Mouse (Mus musculus) B cell, adult 2 months (primary cell): ENCODE data around the gene Amigo1.

Source experiments
- DNase-seq, 2 experiments: peaks; one replicate each; pipeline ENCODE4 v3.0.0; 2022

Amigo1 gene

DNA sequence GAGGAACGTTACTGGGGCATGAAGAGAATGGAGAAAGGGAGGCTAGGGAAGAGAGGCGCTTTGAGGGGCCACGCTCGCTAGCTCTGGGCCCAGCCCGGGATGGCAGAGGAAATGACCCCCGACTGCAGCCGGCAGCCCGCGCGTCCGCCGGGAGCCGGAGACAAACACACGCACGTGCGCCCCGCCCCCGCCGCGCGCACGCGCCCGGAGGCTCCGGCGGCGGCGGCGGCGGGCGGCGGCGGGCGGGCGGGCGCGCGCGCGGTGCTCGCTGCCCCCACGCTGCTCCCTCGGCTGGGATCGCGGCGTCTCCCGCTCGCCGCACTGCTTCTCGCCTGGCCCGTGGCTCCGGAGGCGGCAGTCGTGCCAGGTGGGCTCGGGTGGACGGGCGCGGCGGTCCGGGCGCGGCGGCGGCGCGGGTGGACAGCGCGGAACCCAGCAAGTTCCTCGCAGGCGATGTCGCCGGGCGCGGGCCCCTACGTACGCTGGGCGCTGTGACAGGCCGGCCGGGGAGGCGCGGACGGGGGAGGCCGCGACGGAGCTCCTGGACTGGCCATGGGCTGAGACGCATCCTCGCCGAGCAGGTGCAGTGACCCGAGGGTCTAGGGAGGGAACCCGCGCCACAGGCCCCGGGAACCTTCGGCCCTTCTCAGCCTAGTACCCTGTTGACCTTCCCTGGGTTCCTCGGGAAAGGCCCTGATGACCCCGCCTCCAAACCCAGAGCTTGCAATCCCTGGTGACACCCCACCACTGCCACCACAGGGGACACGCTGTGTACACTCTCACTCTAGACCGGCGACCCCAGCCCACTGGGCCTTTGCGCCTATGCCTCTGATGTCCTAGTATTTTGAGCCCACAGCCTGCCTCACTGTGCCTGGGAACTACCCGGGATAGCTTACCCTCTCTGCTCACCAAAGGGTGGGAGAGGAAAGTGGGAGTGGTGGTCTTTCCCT, at the start of gene Amigo1:
Amigo1 (plus strand) TSS at position 238 of the 950 bp plus-strand sequence.
- DNase-seq: peak; percentile 46 to 62

DNA sequence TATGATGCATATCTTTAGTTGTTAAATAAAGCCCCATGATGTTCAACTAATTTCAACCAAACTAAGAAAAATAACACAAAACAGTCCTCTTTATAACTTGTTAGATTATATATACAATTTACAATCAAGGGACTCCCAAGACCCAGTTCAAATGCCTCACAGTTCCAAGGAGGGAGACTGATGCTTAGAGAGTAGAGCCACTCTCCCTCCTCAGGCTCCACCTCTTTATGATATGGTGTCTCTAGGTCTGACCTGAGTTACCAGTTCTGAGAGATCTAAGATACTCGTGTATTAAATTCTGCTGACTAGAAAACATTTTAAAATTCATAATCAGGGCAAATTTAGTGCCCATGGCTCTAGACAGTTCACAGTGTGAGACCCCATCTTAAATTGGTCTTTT, 47.0 kb upstream of the Amigo1 start:
- DNase-seq: no peak

DNA sequence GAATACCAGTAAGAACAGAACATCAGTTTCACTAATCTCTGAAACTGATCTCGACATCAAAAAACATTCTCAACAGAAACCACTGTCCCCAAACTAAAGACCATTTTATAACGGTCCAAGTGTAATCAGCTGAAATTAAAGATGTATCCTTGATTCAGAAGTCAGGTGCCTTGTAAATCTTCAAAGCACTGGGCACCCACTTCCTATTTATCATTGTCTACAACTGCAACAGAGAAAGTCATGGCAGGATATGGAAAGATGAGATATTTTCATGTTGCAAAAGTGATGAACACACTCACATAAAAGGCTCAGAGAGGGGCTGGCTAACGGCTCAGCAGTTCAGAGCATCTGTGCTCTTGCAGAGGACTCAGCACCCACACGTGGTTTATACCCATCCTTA, 45.3 kb upstream of the Amigo1 start:
- DNase-seq: no peak

DNA sequence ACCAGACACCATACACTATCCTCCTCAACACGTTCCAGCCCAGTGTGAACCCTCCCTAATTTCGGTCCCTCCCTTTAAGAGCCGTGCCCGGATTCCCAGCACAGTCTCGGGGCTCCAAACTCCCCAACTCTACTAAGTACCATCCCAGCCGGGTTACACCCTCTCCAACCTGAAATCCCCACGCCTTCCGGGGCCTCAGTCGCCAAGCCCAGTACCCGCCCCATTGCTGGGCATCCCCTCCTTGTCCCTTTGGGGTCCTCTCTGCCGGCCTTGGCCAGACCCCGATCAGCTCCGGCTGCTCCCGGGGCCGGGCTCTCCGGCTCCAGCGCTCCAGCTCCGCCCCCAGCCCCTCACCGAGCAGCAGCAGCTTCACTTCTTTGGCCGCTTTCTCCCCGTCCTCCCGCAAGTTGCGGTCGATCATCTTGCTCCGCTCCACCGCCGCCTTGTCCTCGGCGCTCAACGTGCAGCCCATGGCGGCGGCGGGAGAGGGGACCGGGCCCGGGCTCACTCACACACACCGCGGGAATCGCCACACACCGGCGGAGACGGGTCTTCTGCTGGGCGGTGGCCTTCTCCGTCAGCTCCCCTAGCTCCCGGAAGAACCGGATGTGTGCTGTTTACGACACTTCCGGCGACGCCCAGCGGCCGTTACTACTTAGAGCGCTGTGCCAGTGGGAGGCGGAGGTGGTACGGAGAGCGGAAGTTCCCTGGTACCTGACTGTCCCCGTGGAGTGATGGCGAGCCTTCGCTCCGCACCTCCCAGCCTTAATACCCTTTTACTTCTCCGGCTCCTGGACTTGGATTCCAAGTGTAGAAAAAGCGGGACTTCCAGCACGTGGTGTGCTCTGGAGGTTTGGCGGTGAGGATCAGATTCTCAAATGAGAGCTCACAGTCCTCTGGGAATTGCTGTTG, 40.3 kb upstream of the Amigo1 start, which contains the start of gene Gnai3:
Gnai3 (minus strand) TSS at position 613 of the 912 bp plus-strand sequence.
- peak; percentile 92 to 93 for DNase-seq

DNA sequence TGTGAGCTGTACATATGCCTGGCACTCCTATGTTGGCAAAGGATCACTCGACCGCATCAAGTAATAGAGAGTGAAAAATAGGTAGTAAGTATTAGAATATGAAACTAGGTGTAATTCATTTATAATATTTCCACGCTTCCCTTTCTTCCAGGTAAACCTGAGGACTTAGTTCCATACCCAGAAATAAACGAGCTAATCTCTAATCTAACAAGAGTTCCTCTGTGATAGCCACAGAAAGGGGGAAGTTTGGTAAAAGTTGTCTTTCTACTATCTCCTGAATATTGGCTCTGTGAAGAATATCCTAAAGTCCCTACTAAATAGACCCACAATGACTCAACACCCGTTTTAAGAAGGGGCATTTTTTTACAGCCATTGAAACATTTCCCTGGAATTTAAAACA, 39.5 kb upstream of the Amigo1 start:
- DNase-seq: no peak

DNA sequence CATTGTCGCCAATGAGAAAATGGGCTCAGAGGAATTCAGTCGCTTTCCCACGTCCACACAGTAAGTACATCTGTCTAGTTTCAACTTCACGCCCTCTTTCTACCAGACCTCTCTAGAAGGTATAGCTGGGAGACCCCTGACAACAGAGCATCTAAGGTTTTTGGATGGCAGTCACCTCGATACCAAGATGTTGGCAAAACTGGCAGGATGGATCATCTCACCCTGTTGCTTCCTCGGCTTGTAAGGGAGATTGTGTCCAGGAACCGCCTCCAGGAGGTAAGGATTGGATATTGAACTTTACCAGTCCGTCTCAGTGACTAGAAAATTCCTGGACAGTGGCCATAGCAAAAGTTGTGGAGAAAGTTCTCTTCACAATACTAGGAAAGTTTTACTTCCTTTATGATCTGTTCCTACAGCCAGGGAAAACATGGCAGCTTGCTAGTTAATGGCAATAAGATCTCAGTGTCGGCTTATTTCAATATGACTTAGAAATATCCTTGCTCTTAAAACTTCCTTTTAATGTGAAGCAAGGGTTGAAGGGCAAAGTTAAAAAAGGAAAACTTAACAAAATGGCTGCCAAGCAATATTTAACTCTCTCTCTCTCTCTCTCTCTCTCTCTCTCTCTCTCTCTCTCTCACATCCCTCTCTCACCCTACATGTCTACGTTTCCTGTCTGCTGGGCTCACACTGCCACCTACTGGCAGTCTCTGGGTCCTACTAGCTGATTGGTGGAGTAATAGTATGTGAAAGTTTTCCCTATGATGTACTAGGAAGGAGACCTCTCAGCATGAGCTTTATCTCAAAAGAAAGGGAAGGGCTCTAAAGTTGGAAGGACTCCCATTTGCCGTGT, 38.5 kb upstream of the Amigo1 start:
- DNase-seq: peak; percentile 89 to 91

DNA sequence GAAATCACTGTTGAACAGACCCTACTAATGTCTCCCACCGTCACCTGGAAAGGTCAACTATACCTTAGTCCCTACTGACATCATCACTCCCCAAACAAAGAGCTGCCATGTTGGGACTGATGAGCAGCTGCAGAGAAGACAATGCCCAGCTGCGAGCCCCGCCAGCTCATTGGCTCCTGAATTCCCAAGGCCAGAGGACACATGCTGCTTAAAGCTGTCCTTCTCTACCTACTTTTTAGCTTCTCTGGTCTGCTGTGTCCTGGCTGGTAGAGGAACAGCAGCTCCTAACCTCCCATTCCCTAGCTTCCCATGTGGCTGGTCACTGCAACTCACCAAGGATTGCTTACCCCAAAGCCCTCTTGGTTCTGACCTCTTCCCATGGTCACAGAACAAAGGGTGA, 33.8 kb upstream of the Amigo1 start:
- no peak for DNase-seq

DNA sequence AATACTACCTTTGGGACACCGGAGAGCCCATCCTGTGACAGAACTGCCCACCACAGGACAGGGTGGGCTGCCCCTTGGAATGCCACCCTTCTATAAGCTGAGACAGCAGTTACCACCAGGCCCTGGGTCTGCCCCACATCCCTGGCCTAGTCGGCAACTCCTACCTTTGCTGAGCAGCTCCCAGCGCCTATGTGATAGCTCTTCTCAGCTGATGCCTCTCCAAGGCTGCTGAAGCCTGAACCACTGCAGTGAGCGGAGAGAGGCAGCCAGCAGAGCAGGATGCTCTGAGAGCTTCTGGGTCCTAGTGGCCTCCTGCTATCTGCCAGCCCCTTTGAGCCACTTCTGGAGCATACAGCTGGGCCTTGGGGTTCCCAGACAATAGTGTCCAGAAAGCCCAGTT, 31.5 kb upstream of the Amigo1 start, which contains the start of gene Gpr61:
Gpr61 (minus strand) TSS at position 227 of the 400 bp plus-strand sequence.
- no peak for DNase-seq

DNA sequence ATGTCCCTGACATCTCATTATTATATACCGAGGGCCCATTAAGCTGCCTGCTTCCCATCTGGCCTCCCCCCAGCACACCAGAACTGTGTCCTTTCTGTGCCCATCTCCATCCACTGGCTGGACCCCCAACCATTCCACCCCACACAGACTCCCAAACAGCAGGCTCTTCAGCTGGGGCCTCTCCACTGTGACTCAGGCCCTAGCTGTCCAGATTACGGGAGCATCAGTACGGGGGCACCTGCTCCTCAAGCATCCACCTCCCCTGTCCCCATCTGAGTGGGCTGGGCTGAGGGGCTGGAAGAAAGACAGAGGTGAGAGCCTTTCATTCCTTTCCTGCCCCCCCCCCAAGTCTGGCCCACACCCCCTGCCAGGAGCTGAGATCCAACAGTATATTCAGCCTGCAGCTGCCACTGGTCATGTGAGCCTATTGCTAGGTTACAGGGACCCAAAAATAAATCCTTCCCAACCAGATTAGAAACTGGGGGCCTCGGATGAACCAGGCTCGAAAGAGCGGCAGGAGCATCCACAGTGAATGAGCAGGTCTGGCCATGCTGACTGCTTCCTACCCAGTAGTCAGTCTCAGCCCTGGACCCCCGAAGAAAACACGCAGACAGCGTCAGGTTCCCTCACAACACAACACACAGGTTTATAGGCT, 27.6 kb upstream of the Amigo1 start:
- DNase-seq: no peak

DNA sequence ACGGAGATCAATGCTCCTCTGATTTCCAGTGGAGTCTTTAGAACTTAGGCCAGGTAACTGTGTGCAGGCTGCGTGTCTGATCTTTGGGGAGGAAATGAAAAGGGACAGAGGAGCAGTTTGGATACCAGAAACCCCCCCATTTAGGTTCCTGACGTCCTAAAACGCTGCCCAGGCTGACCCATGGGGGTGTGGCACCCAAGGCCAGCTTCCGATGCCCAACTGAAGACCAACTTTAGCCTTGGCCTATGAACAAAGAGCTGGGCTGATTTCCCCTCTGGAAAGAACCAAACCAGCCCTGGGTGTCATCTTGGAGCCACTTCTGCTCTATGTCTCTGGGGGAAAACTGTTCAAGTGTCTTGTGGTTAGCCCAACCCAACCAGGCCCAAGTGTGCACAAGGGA, 22.0 kb upstream of the Amigo1 start:
- no peak for DNase-seq

DNA sequence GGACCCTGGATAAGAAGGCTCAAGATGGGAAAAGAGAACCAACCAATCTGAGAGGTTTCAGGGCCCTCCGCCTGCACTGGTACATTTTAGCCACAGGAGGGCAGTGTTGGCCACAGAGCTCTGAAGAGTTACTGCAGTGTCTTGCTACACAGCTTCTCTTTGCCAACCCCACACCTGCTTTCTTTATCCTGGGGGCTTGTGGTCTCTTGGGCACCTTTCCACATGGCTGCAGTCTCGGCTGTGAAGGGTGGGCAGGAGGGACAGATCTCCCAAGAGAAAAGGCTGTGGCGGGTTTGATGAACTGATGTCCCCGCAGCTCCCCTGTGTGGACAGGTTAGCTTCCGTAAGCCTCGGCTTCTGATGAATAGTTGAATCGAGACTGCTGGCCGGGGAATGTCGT, 21.3 kb upstream of the Amigo1 start:
- peak; percentile 87 to 90 for DNase-seq

DNA sequence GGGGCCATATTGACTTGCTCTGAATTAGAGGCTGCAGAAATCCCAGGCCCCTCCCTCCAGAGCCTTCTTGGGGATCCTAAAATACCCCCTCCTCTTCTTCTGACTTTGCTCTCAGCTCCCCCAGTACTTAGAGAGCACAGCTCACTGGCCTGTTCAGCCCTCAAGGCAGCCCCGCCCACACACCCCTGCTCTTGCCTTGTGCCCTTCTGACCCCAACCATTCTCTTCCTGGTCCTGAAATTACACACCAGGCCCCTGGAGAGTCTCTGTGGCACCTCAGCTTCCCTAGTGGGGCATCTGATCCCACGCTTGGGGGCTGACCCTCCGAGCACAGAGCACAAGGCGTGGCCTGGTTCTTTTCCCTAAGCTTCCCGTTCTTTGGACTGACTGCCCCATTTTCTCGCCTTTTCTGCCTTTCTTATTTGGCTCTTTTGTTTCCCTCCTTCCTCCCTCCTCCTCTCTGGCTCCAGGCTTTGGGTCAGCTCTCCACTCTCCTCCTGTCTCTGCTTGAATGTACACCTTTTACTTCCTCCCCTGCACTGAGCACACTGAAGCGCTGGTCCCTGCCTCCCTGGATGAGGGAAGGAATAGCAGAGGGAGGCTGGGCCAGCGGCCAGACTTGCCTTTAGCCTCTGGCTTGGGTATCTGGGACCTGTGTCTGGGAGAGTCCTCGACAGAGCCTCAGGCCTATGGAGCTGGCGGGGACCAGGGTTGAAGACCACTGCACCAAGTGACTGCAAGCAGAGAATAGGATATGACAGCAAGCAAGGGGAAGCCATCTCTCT, 20.4 kb upstream of the Amigo1 start:
- no peak for DNase-seq

DNA sequence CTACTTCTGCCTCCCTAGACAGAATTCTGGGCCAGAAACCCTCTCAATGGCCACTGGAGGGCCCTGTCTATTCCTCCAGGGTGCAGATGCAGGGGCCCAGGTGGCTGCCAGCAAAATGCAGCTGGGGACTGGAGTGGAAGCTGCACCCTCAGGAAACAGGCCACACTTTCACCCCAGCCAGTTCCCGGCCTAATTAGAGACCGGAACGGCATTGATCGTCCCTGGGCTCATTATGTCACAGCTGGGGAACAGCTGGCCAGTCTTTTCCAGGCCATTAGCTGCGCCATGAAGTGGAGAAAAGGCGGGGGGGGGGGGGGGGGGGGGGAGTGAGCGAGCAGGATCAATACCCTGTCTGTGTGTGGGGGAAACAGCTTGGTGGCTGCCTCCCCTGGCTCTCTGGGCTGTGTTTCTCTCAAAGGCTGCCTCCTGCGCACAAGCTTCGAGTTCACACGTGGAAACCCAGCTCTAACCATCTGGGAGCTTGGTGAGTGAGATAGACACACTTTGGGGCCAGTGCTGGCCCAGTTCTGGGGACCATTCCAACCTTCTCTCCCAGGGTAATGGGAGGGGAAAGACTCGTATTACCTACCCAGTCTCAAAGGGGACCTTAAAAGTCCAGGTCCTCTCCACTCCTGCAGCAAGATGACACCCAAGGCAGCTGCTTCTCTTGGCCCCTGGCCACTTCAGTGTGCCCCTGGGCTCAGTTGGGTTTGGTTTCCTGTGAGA, 19.5 kb upstream of the Amigo1 start:
- DNase-seq: peak; percentile 40 to 50

DNA sequence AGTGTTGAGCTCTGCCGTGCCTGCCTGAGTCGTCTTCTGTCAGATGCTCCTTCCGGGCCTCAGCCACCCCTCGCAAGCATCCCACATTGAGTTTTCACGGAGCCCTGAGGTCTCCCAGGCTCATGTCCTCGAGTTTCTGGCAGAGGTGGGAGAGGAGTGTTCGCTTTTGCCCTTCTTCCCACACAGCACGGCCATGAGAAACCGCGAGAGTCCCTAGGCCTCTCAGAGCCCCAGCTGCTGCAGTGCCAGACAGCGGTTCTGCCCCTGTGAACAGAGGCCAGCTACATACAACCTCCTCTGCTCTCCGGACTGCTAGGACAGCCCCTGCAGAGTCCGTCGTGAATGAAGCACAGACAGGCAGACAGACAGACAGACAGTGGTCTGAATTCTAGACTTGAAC, 18.6 kb upstream of the Amigo1 start:
- no peak for DNase-seq

DNA sequence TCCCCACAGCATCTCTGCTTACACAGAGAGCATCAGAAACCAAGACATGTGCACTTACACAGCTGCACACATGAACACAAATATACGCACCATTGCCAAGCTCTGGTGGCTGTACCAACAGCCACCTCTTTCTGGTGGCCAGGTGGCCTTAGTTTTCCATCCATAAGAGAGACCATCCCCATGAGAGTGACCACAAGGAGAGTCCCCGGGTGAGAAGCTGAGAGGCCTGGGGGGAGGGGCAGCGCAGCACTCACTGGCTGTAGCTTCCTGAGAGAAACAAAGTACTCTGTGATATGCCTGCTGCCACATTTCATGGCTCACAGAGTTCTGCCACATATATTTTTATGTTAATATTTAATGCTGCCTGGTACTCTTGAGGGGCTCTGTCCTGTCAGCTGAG, 16.9 kb upstream of the Amigo1 start:
- no peak for DNase-seq

DNA sequence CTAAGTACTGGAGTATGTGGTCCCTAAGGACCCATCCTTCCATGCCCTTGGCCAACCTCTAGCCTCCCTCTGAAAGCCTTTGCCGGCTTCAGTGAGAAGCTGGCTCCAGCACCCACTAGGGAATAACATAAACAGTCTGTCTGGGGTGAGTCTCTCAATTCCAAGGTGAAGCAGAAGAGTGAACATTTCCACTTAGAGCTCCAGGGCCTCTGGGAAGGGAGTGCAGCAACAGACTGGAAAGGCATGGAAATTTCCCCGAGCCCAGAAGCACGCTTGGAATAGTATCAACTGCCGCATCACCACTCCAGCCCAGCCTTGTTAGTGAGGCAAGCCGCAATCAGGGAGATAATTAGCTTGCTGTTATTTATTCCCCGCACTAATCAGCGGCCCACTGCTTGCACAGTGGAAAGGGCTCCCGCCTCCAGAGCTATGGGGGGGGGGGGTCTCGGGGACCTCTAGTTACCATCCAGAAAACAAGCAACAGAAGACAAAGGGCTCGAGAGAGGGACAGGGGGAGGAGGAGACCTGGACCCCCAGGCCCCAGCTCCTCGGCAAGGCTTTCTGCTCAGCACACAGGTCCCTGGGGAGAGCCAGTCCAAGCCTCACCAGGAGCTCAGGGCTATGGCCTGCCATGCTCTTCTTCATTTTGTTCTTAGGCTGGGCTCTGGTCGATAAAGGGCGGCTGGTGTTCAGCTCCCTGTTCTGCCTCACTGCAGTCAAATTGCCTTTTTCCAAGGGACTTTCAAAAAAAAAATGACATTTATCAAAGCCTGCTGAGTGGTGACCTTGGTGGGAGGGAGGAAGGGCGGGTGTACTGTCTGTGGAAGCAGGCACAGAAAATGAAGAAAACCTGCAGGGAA, 11.2 kb upstream of the Amigo1 start:
- DNase-seq: no peak

DNA sequence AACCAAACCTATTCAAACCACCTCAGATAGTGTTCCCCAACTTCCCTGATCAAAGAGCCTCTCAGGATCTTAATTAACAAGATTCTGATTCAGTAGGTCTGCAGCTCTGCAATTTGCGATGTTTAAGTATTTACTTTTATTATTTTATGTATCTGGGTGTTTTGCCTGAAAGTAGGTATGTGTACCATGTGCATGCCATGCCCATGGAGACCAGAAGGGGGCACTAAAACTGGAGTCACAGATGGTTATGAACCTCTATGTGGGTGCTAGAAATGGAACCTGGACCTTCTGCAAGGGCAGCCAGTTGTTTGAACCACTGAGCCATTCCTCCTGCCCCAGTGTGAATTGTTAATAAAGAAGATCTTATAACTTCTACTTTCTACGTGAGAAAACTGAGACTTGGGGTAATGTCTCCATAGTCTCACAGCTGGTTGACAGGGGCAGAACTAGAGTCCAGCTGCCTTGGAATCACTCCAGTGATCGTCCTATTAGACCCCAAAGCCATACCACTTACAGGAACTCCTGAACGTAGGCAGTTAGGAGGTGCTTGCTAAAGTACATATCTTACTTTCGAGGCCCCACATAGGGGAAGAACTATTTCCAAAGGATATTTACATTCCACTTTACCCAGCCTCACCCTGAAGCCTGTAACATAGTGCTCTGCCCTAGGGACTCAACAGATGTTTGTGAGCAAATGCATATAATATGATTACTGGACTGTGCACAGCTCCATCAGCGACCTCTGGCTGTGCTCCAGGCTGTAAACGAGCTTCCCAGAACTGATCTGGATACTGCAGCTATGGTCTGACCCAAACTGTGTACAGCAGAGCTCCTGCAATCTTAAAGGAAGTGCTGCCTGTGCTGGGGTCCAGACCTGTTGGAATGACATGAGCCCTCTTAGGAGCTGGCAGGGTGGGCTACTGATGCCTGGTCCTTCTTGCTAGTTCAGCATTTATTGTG, 7.1 kb upstream of the Amigo1 start:
- DNase-seq: no peak

DNA sequence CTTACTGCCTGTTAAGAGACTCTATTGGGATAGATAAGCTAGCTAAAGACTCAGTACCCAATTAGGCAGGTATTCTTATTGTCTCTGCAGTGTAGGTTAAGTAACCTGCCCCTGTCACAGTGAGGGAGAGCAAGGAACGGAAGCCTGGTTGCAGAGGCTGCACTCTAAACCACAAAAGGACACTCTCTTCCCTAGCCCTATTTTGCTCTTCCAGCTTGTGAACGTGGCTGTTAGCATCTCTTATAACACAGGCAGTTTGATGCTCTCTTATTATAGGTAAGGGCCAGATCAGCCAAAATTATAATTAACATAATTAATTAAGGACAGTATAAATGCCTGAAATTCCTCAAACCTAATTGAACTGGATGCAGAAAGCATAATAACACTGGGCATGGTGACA, 5.6 kb upstream of the Amigo1 start:
- no peak for DNase-seq
